Mouse (Mus musculus): ENCODE measurements around the gene Rab14.

DNA sequence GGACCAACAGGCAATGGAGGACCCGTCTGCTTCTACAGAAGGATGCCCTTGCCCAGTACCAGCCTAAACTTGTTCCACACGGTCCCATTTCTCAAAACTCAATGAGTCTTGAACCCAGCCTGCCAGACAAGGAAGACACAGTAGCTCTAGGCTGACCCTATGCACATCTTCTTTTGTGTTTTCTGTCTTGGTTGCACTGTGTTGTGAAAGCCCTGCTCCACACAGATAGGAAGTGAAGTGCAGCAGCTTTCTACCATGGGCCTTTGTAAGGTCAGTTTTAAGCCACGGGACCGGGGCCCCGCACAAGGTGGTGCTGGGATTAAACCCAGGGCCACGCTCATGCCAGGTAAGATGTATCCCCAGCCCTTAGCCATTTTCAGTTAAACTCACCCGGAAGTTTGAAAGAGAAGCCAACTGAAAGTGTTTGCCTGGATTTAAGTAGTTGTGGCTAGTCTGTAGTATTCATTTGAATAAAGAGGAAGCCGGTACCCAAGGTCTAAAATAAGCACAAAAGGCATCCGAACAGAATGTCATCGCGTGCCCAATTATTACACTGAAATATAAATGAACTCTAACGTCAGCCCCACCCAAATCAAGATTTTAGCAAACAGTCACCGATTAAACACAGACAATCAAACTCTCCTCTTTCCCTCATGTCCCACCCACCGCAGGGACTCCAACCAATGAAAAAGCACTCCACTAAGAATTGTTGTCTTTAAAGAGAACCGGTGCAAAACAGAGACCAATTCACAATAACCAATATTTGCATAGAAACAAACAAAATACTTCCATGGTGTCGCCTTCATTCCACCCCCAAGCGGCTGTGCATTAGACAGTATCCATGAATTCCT is 31.9 kb upstream of the Rab14 start:
- TF ChIP-seq POLR2A (IDR thresholded peaks at IDR 0.05; ENCODE audit: insufficient read length, low read depth) = no peak
- no peak for TF ChIP-seq SRF (IDR thresholded peaks at IDR 0.05; ENCODE audit: control insufficient read depth, insufficient read length, low read depth)
- no peak for TF ChIP-seq MAX (IDR thresholded peaks at IDR 0.05; ENCODE audit: low read depth)
- TF ChIP-seq POLR2AphosphoS2 (IDR thresholded peaks at IDR 0.05; ENCODE audit: insufficient read length, low read depth) = no peak
- no peak for TF ChIP-seq TCF12 (IDR thresholded peaks at IDR 0.05; ENCODE audit: insufficient read depth, poor library complexity, severe bottlenecking)
- no peak for TF ChIP-seq MYOD1 (IDR thresholded peaks at IDR 0.05; ENCODE audit: control insufficient read depth in 1 of 3, insufficient read length in 2 of 3, low read depth in 2 of 3)
- no peak for TF ChIP-seq USF1 (IDR thresholded peaks at IDR 0.05; ENCODE audit: low read depth)
